Mouse (Mus musculus) heart, adult 2 months (tissue): Measurements from ENCODE around the gene Eif4g1.

ENCODE experiments used
- CTCF ChIP-seq: fragments of 200-600 bp; IDR thresholded peaks from 2 replicates; pipeline ENCODE4 v1.8.1; 2022; ENCODE audit warnings: antibody characterized with exemption, mild to moderate bottlenecking, moderate library complexity
- EP300 ChIP-seq: fragments of 200-500 bp; IDR thresholded peaks from 2 replicates; pipeline ENCODE4 v1.6.1; 2011; ENCODE audit warnings: low read depth, low read length, control low read depth; ENCODE audit not compliant: insufficient read depth

DNA sequence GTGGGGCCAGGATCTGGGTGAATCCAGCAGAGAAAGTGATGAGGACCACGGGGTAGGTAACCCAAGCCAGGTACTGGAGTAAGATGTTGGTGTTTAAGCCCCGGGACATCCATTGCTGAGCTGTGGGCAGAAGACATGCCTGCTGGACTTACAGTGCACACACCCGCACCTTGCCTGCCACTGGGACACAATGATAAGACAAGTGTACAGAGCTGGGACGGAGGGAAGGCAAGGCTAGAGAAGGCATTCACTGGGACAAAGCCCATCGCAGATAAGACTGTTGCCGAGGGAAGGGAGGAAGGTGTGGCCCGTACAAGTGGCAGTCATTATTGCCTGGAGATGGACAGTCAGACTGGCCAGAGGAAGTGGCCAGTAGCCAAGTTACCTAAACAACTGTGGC, 44.8 kb downstream of the Eif4g1 start:
- TF ChIP-seq CTCF (no peak), EP300 (no peak)
